Comparison of ENCODE assay signal across 26 mouse cellular contexts in the genomic region with DNA sequence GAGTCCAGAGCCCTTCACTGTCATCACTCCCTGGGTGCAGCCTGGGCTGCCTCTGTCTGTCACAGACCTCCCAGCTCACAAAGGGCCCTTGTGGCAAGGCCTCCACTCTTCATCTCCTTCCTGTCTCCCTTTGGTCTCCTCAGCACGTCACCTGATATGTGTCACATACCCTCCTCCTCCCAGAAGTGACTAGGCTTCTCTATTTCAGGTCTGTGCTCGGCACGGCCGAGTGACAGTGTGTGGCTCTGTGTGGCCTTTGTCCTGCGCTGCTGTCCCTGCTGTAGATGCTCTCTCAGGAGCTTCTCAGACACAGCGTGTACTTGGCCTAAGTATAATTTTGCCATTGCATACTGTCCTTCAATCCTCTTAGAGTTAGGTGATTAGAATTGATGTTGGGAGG. TPM values are rescaled to one million over a fixed set of nuclear protein-coding genes. Genes with fewer than 3 reads are reported as not detected.
DNase-seq lines count a peak whose midpoint lies in the region; ATAC-seq and TF ChIP-seq lines count a peak whose summit lies in the region.
"Had no signal": no experiment of that assay in that cellular context is flagged by ENCODE, and none has a peak within 500 bp of the region (broad histone marks: within the 10 kb centered on the region; RNA-seq: fewer than 3 reads in every experiment).

No protein-coding gene starts in this region.

- 0 out of 2 replicates have a peak overlapping the region, but pooled peaks have one; percentile 18 for H3K27ac ChIP-seq in hindbrain, embryonic 12.5 days
- H3K27ac ChIP-seq in hindbrain, postnatal 0 days = no peak overlapping the region
- no peak overlapping the region for H3K27ac ChIP-seq in midbrain, embryonic 13.5 days
- no peak overlapping the region for H3K27ac ChIP-seq in midbrain, embryonic 15.5 days
- H3K27ac ChIP-seq: limb, embryonic 10.5 days; liver, embryonic 15.5 days; lung, embryonic 15.5 days; midbrain, embryonic 10.5 days; neural tube, embryonic 15.5 days had no signal

- no peaks in the 10 kb centered on the region for H3K9me3 ChIP-seq in hindbrain, embryonic 12.5 days (replicated peaks)
- no peaks in the 10 kb centered on the region for H3K9me3 ChIP-seq in hindbrain, postnatal 0 days (ENCODE audit: low read length)
- no peaks in the 10 kb centered on the region for H3K9me3 ChIP-seq in midbrain, embryonic 13.5 days
- no peaks in the 10 kb centered on the region for H3K9me3 ChIP-seq in midbrain, embryonic 15.5 days
- H3K9me3 ChIP-seq: limb, embryonic 10.5 days; liver, embryonic 15.5 days; lung, embryonic 15.5 days; midbrain, embryonic 10.5 days; neural tube, embryonic 15.5 days had no signal

- no peak overlapping the region for H3K9ac ChIP-seq in hindbrain, embryonic 12.5 days
- H3K9ac ChIP-seq in hindbrain, postnatal 0 days (replicated peaks; ENCODE audit: low read length) = no peak overlapping the region
- no peak overlapping the region for H3K9ac ChIP-seq in midbrain, embryonic 13.5 days (replicated peaks)
- no peak overlapping the region for H3K9ac ChIP-seq in midbrain, embryonic 15.5 days
- H3K9ac ChIP-seq: liver, embryonic 15.5 days; lung, embryonic 15.5 days; neural tube, embryonic 15.5 days had no signal

- no peak for DNase-seq in hindbrain, postnatal 0 days (ENCODE audit: low spot score)
- DNase-seq in MN1 (ENCODE audit: low spot score) = peak; percentile 19
- DNase-seq in retina, embryonic 14.5 days (ENCODE audit: low spot score) = peak; percentile 34
- no peak for DNase-seq in left cerebral cortex, postnatal 25 days (ENCODE audit: low spot score in 2 of 2)
- DNase-seq: cerebellum, adult 2 months; cerebellum, postnatal 25 days; embryo, embryonic 11 days; gastrocnemius, postnatal 10 days; heart, postnatal 4 days; kidney, postnatal 10 days; liver; lung, postnatal 4 days had no signal

- no peak overlapping the region for H3K4me2 ChIP-seq in hindbrain, embryonic 12.5 days (replicated peaks)
- H3K4me2 ChIP-seq in hindbrain, postnatal 0 days (ENCODE audit: low read depth, low read length) = no peak overlapping the region
- no peak overlapping the region for H3K4me2 ChIP-seq in midbrain, embryonic 13.5 days (replicated peaks)
- H3K4me2 ChIP-seq in midbrain, embryonic 15.5 days = no peak overlapping the region
- H3K4me2 ChIP-seq: liver, embryonic 15.5 days; lung, embryonic 15.5 days; neural tube, embryonic 15.5 days had no signal

- no peaks in the 10 kb centered on the region for H3K36me3 ChIP-seq in hindbrain, embryonic 12.5 days
- no peaks in the 10 kb centered on the region for H3K36me3 ChIP-seq in hindbrain, postnatal 0 days (ENCODE audit: insufficient read depth, low read length)
- no peaks in the 10 kb centered on the region for H3K36me3 ChIP-seq in midbrain, embryonic 13.5 days
- no peaks in the 10 kb centered on the region for H3K36me3 ChIP-seq in midbrain, embryonic 15.5 days (replicated peaks)
- H3K36me3 ChIP-seq: limb, embryonic 10.5 days; liver, embryonic 15.5 days; lung, embryonic 15.5 days; midbrain, embryonic 10.5 days; neural tube, embryonic 15.5 days had no signal

- 51% methylated on average over 6 of the region's 6 CpGs for WGBS in hindbrain, embryonic 12.5 days
- WGBS in hindbrain, postnatal 0 days = 61% methylated on average over 6 of the region's 6 CpGs
- WGBS in midbrain, embryonic 13.5 days = 67% methylated on average over 6 of the region's 6 CpGs
- 60% methylated on average over 6 of the region's 6 CpGs for WGBS in midbrain, embryonic 15.5 days

- ATAC-seq in hindbrain, embryonic 12.5 days (ENCODE audit: low FRiP score) = peak; percentile 40; the same call in 1 of the 2 replicates
- no peak for ATAC-seq in hindbrain, postnatal 0 days
- ATAC-seq in midbrain, embryonic 13.5 days = 0 out of 2 replicates have a peak, but pooled peaks have one; percentile 9
- ATAC-seq in midbrain, embryonic 15.5 days (replicated peaks) = no peak
- ATAC-seq: forebrain, embryonic 14.5 days had no signal

- intact Hi-C loops in left cerebral cortex, postnatal 25 days (cut with DNase I) = no loop called here

- TF ChIP-seq CTCF in hindbrain, postnatal 0 days (IDR thresholded peaks at IDR 0.05; ENCODE audit: low read depth) = no peak

- no peaks in the 10 kb centered on the region; the same call in 1 of the 2 replicates for H3K27me3 ChIP-seq in hindbrain, embryonic 12.5 days
- H3K27me3 ChIP-seq in hindbrain, postnatal 0 days (ENCODE audit: insufficient read depth, low read length) = peaks cover under 1% of the 10 kb centered on the region; the same call in 1 of the 2 replicates
- H3K27me3 ChIP-seq in midbrain, embryonic 13.5 days = 0 out of 2 replicates have a peak, but pooled peaks cover 4% of the 10 kb centered on the region
- no peaks in the 10 kb centered on the region for H3K27me3 ChIP-seq in midbrain, embryonic 15.5 days (replicated peaks)
- H3K27me3 ChIP-seq: liver, embryonic 15.5 days; lung, embryonic 15.5 days; neural tube, embryonic 15.5 days had no signal

- no peak overlapping the region for H3K4me3 ChIP-seq in hindbrain, embryonic 12.5 days
- H3K4me3 ChIP-seq in hindbrain, postnatal 0 days (ENCODE audit: low read length) = no peak overlapping the region
- no peak overlapping the region for H3K4me3 ChIP-seq in midbrain, embryonic 13.5 days (replicated peaks)
- no peak overlapping the region for H3K4me3 ChIP-seq in midbrain, embryonic 15.5 days
- H3K4me3 ChIP-seq: limb, embryonic 10.5 days; liver, embryonic 15.5 days; lung, embryonic 15.5 days; midbrain, embryonic 10.5 days; neural tube, embryonic 15.5 days had no signal

- peaks cover 16% of the 10 kb centered on the region for H3K4me1 ChIP-seq in hindbrain, embryonic 12.5 days
- peaks cover 8% of the 10 kb centered on the region for H3K4me1 ChIP-seq in hindbrain, postnatal 0 days (ENCODE audit: insufficient read depth, low read length)
- peaks cover 9% of the 10 kb centered on the region for H3K4me1 ChIP-seq in midbrain, embryonic 13.5 days (replicated peaks)
- peaks cover 8% of the 10 kb centered on the region for H3K4me1 ChIP-seq in midbrain, embryonic 15.5 days
- H3K4me1 ChIP-seq: limb, embryonic 10.5 days; liver, embryonic 15.5 days; lung, embryonic 15.5 days had no signal

RNA-seq across cellular contexts. Expression of gene T, which starts 21.0 kb away (rescaled TPM):
- polyA plus RNA-seq in hindbrain, embryonic 12.5 days (2016; fragmentation: Nextera tagmentation; extraction: Ambion mirVana) = 0.36 and 1.6 TPM in 2 replicates
- total RNA-seq in hindbrain, postnatal 0 days (2014; rRNA removed) = 0.52 TPM in 1 of 2 replicates, not detected in the other
- 0.31 and 0.44 TPM in 2 replicates for polyA plus RNA-seq in hindbrain, postnatal 0 days (2015; fragmentation: Nextera tagmentation; extraction: Ambion mirVana)
- 0.43 and 0.72 TPM in 2 replicates for polyA plus RNA-seq in midbrain, embryonic 13.5 days (2015; fragmentation: Nextera tagmentation; extraction: Ambion mirVana)
- polyA plus RNA-seq in midbrain, embryonic 15.5 days (2015; fragmentation: Nextera tagmentation; extraction: Ambion mirVana) = 0.56 and 0.61 TPM in 2 replicates
- not detected for total RNA-seq in left cerebral cortex, postnatal 25 days (2021)
- total RNA-seq: adrenal gland, postnatal 14 days; gastrocnemius, postnatal 10 days; granulocyte monocyte progenitor cell, adult 5-6 weeks; heart, postnatal 4 days; layer of hippocampus, adult 18-20 months; layer of hippocampus, postnatal 14 days; left cerebral cortex, adult 8-10 months had no signal
- polyA plus RNA-seq: liver, embryonic 15.5 days had no signal

Comparison
In these comparisons a context has a peak if more than half of its experiments do, and no peak if none do; other contexts are left out.
1. ATAC-seq: peak in hindbrain, embryonic 12.5 days (single experiment) and midbrain, embryonic 13.5 days (single experiment); none in hindbrain, postnatal 0 days (single experiment) and midbrain, embryonic 15.5 days (single experiment).
2. DNase-seq: peak in MN1 (single experiment) and retina, embryonic 14.5 days (single experiment); none in hindbrain, postnatal 0 days (single experiment) and left cerebral cortex, postnatal 25 days (0 of 2).